12 mouse cellular contexts compared by ENCODE assay signal in genomic region chr15:84566568-84567110, GRCm38 (mm10). TPM values are rescaled to one million over a fixed set of nuclear protein-coding genes. Genes with fewer than 3 reads are reported as not detected.
DNase-seq lines count a peak whose midpoint lies in the region; ATAC-seq and TF ChIP-seq lines count a peak whose summit lies in the region.
"Had no signal": no experiment of that assay in that cellular context is flagged by ENCODE, and none has a peak within 500 bp of the region (broad histone marks: within the 10 kb centered on the region; RNA-seq: fewer than 3 reads in every experiment).

No protein-coding gene starts in this region.

- no peaks in the 10 kb centered on the region for H3K4me1 ChIP-seq in kidney, embryonic 16.5 days (ENCODE audit: insufficient read depth, low read length)
- no peaks in the 10 kb centered on the region for H3K4me1 ChIP-seq in limb, embryonic 11.5 days (ENCODE audit: control insufficient read depth, insufficient read depth, low read length)
- H3K4me1 ChIP-seq: liver, embryonic 15.5 days had no signal

- H3K4me3 ChIP-seq in kidney, embryonic 16.5 days (ENCODE audit: low read length): no peak overlapping the region
- H3K4me3 ChIP-seq in limb, embryonic 11.5 days (ENCODE audit: low read depth, low read length): no peak overlapping the region
- no peak overlapping the region for H3K4me3 ChIP-seq in layer of hippocampus, adult 2 months
- H3K4me3 ChIP-seq: erythroblast, embryonic 14.5 days; liver, embryonic 15.5 days had no signal

- H3K27ac ChIP-seq in kidney, embryonic 16.5 days (ENCODE audit: low read length): no peak overlapping the region
- H3K27ac ChIP-seq in limb, embryonic 11.5 days (replicated peaks; ENCODE audit: low read depth, low read length): no peak overlapping the region
- H3K27ac ChIP-seq in layer of hippocampus, adult 2 months: no peak overlapping the region
- H3K27ac ChIP-seq: liver, embryonic 15.5 days had no signal

- H3K9ac ChIP-seq in kidney, embryonic 16.5 days (replicated peaks; ENCODE audit: low read length): no peak overlapping the region
- no peak overlapping the region for H3K9ac ChIP-seq in limb, embryonic 11.5 days (ENCODE audit: low read length)
- H3K9ac ChIP-seq: liver, embryonic 15.5 days had no signal

- H3K27me3 ChIP-seq in kidney, embryonic 16.5 days (ENCODE audit: insufficient read depth, low read length): no peaks in the 10 kb centered on the region
- no peaks in the 10 kb centered on the region for H3K27me3 ChIP-seq in limb, embryonic 11.5 days (ENCODE audit: control insufficient read depth, insufficient read depth, low read length)
- H3K27me3 ChIP-seq: liver, embryonic 15.5 days had no signal

- 64% methylated on average over 17 of the region's 17 CpGs for WGBS in kidney, embryonic 16.5 days
- WGBS in limb, embryonic 11.5 days: 52% methylated on average over 17 of the region's 17 CpGs

- H3K4me2 ChIP-seq in kidney, embryonic 16.5 days (replicated peaks; ENCODE audit: low read depth, low read length): 0 out of 2 replicates have a peak overlapping the region, but pooled peaks have one; percentile 12
- no peak overlapping the region for H3K4me2 ChIP-seq in limb, embryonic 11.5 days (ENCODE audit: low read depth, severe bottlenecking)
- H3K4me2 ChIP-seq: heart, embryonic 11.5 days; liver, embryonic 15.5 days had no signal

- TF ChIP-seq CTCF in layer of hippocampus, adult 2 months (conservative IDR thresholded peaks at IDR 0.05): no peak

- H3K9me3 ChIP-seq in kidney, embryonic 16.5 days (ENCODE audit: low read length): 0 out of 2 replicates have a peak, but pooled peaks cover 4% of the 10 kb centered on the region
- H3K9me3 ChIP-seq in limb, embryonic 11.5 days (ENCODE audit: control insufficient read depth, low read length): no peaks in the 10 kb centered on the region
- H3K9me3 ChIP-seq: liver, embryonic 15.5 days had no signal

- no peak for ATAC-seq in kidney, embryonic 16.5 days (ENCODE audit: low FRiP score, low TSS enrichment)
- ATAC-seq in limb, embryonic 11.5 days (ENCODE audit: insufficient number of reproducible peaks, low FRiP score, low TSS enrichment, low read depth): no peak

- no peak for DNase-seq in kidney, postnatal 36 days
- DNase-seq in A20 (ENCODE audit: low read depth, low spot score): peak; percentile 92
- DNase-seq in ES-CJ7 (ENCODE audit: low read depth, low spot score): peak; percentile 24
- peak; percentile 40 for DNase-seq in limb, embryonic 11.5 days (ENCODE audit: low spot score)
- DNase-seq in thymus, postnatal 10 days (ENCODE audit: low spot score in 2 of 2): no peak
- DNase-seq in layer of hippocampus, adult 2 months (ENCODE audit: low spot score in 2 of 2): no peak
- DNase-seq: adrenal gland, postnatal 25 days; kidney, postnatal 25 days had no signal

- no peaks in the 10 kb centered on the region for H3K36me3 ChIP-seq in kidney, embryonic 16.5 days (ENCODE audit: insufficient read depth, low read length)
- no peaks in the 10 kb centered on the region for H3K36me3 ChIP-seq in limb, embryonic 11.5 days (ENCODE audit: control insufficient read depth, insufficient read depth, low read length)
- H3K36me3 ChIP-seq: liver, embryonic 15.5 days had no signal

RNA-seq across cellular contexts. Expression of gene Rtl6, which starts 9.0 kb away (rescaled TPM):
- polyA plus RNA-seq in kidney, embryonic 16.5 days (2015; fragmentation: Nextera tagmentation; extraction: Ambion mirVana): 16.6 and 17.7 TPM in 2 replicates
- polyA plus RNA-seq in limb, embryonic 11.5 days (2014; fragmentation: Nextera tagmentation; extraction: Ambion mirVana): 14.2 and 15.3 TPM in 2 replicates
- total RNA-seq in layer of hippocampus, adult 2 months (2021): 10 to 100 TPM; 55.2 to 56.7 TPM
- polyA plus RNA-seq: erythroblast, embryonic 14.5 days had no signal

Comparison
In these comparisons a context has a peak if more than half of its experiments do, and no peak if none do; other contexts are left out.
1. DNase-seq: peak in A20 (single experiment), ES-CJ7 (single experiment) and limb, embryonic 11.5 days (single experiment); none in kidney, postnatal 36 days (0 of 2), thymus, postnatal 10 days (0 of 2) and layer of hippocampus, adult 2 months (0 of 2).